Mouse (Mus musculus) ES-E14 (cell line): ENCODE results near the gene Fam107a.

Source experiments
- CHD2 ChIP-seq: IDR thresholded peaks from 2 replicates; pipeline ENCODE4 v1.6.1; 2014; ENCODE audit warnings: mild to moderate bottlenecking, low read depth, low read length, inconsistent platforms
- HCFC1 ChIP-seq: IDR thresholded peaks from 2 replicates; pipeline ENCODE4 v1.6.1; 2012; ENCODE audit warnings: low read length, inconsistent platforms, borderline replicate concordance; ENCODE audit not compliant: insufficient read depth
- ZC3H11A ChIP-seq: IDR thresholded peaks from 2 replicates; pipeline ENCODE4 v1.6.1; 2012; ENCODE audit warnings: low read depth, mild to moderate bottlenecking, inconsistent platforms, low read length, borderline replicate concordance
- ZNF384 ChIP-seq: IDR thresholded peaks from 2 replicates; pipeline ENCODE4 v1.6.1; 2012; ENCODE audit warnings: low read depth, low read length, inconsistent platforms

- TF ChIP-seq CHD2: no peak
- no peak for TF ChIP-seq HCFC1
- TF ChIP-seq ZNF384: no peak
- TF ChIP-seq ZC3H11A: no peak
Measured at GRCm38 (mm10) chr14:8259166-8259565, 58.7 kb downstream of the Fam107a start, which contains the start of gene Acox2.
